Mouse (Mus musculus): Measurements from ENCODE around the gene Ampd1.

Ampd1 gene

DNA sequence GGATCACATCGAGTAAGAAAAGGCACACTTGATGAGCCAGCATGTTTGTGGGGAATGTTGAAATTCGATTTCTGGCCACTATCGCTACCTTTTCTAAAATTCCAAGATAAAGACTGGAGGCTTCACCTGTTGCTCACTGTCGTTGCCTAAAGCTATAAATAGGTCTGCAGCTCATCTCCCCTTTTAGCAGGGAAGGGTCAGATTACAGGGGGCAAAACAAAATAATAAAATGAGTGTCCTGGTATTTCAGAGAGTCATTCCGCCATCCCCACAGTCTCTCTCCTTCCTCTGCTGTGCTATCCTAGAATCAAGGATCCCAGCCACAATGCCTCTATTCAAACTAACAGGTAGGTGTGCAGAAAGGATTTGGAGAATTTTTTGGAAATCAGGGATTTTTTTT, at the start of gene Ampd1:
Ampd1 (plus strand) TSS at position 244 of the 400 bp plus-strand sequence.
- no peak for DNase-seq (ENCODE audit: inconsistent age in 2 of 2, low spot score in 1 of 2)

- DNase-seq (ENCODE audit: inconsistent age in 2 of 2, low spot score in 1 of 2) = no peak
Observed at GRCm38 (mm10) chr3:103026174-103026573, 47.6 kb upstream of the Ampd1 start.

GRCm38 (mm10) chr3:103040285-103040684, 33.5 kb upstream of the Ampd1 start:
- DNase-seq (ENCODE audit: inconsistent age in 2 of 2, low spot score in 1 of 2) = no peak

GRCm38 (mm10) chr3:103040861-103041379, 32.9 kb upstream of the Ampd1 start:
- no peak for DNase-seq (ENCODE audit: inconsistent age in 2 of 2, low spot score in 1 of 2)

- DNase-seq (ENCODE audit: inconsistent age in 2 of 2, low spot score in 1 of 2) = no peak
Observed at GRCm38 (mm10) chr3:103056016-103056595, 17.7 kb upstream of the Ampd1 start.

GRCm38 (mm10) chr3:103057752-103058151, 16.1 kb upstream of the Ampd1 start:
- no peak for DNase-seq (ENCODE audit: inconsistent age in 2 of 2, low spot score in 1 of 2)

DNA sequence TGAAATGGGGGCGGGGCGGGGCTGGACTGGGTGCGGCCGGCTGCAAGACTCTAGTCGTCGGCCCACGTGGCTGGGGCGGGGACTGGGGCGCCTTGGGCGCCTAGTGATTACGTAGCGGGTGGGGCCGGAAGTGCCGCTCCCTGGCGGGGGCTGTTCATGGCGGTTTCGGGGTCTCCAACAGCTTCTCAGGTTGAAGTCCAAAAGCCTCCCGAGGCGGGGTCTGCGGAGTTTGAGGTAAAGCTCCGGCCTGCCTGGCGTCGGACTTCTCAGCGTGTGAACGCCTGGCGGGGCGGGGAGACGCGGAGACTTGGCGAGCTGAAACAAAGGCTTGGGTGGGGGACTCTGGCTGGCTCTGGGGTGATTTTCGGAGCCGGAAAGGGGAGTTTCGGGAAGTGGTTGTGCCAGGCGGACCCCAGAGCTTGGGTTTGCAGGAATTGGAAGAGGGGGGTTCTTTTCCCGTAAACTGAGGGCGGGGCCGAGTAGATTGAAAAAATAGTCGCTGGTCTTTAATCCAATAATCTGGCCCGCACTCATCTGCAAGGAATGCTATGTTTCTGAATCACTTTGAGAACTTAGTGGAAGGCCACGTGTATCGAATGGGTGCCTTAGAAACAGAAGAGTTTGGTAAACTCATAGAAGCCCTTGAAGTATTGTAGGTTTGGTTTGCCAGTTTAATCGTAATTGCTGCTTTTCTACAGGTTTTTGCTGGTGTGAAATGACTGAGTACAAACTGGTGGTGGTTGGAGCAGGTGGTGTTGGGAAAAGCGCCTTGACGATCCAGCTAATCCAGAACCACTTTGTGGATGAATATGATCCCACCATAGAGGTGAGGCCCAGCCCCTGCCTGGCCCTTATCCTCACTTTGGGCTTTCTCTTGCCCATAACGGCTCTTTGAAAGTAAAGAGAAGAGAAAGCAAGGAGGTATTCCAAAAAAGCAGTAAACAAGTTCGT, 15.3 kb upstream of the Ampd1 start, which contains the start of gene Nras:
Nras (plus strand) TSS at position 79 of the 951 bp plus-strand sequence.
- DNase-seq (ENCODE audit: inconsistent age in 2 of 2, low spot score in 1 of 2) = peak; percentile 96 to 98

- no peak for DNase-seq (ENCODE audit: inconsistent age in 2 of 2, low spot score in 1 of 2)
Observed at GRCm38 (mm10) chr3:103066927-103067326, 6.9 kb upstream of the Ampd1 start.

DNA sequence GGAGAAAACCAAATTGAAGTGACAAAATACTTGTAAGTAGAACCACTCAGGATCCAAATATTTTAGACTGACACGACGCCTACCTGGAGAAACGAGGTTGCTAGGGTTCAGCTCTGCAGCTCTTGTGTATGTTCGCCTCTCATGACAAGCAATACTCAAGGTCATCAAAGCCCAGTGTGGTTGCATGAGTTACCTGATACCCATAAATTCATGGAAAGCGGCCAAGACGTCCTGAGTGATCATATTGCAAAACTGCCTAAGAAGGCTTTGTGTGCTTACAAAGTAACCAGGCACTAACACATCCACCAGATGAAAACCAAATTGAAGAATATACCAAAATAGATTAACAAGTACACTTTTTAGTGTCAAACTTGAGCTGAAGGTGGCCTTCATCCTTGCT, 4.8 kb upstream of the Ampd1 start:
- no peak for DNase-seq (ENCODE audit: inconsistent age in 2 of 2, low spot score in 1 of 2)

- DNase-seq (ENCODE audit: inconsistent age in 2 of 2, low spot score in 1 of 2) = no peak
Observed at GRCm38 (mm10) chr3:103075871-103076270, 2.1 kb downstream of the Ampd1 start.

GRCm38 (mm10) chr3:103076476-103076875, 2.7 kb downstream of the Ampd1 start:
- no peak for DNase-seq (ENCODE audit: inconsistent age in 2 of 2, low spot score in 1 of 2)

- DNase-seq (ENCODE audit: inconsistent age in 2 of 2, low spot score in 1 of 2) = no peak
Observed at GRCm38 (mm10) chr3:103079301-103079700, 5.5 kb downstream of the Ampd1 start.

DNA sequence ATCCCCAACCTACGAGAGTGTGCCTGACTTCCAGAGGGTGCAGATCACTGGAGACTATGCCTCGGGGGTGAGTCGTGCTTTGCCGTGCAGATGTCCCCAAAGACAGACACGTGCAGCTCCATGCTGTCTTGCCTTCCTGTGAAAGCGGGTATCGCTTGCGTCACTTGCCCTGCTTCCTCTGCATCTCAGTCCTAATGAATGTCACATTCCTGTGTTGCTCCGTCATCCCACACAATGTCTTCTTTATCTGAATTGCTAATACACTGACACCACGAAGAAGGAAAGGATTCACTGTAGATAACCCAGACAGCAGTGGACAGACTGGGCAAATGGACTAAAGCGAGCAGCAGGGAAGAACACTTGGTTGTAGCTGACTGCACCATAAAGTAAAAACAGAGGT, 7.2 kb downstream of the Ampd1 start:
- DNase-seq (ENCODE audit: inconsistent age in 2 of 2, low spot score in 1 of 2) = no peak

- DNase-seq (ENCODE audit: inconsistent age in 2 of 2, low spot score in 1 of 2) = no peak
Observed at GRCm38 (mm10) chr3:103081861-103082453, 8.1 kb downstream of the Ampd1 start.

- DNase-seq (ENCODE audit: inconsistent age in 2 of 2, low spot score in 1 of 2) = no peak
Observed at GRCm38 (mm10) chr3:103082761-103083160, 8.9 kb downstream of the Ampd1 start.

DNA sequence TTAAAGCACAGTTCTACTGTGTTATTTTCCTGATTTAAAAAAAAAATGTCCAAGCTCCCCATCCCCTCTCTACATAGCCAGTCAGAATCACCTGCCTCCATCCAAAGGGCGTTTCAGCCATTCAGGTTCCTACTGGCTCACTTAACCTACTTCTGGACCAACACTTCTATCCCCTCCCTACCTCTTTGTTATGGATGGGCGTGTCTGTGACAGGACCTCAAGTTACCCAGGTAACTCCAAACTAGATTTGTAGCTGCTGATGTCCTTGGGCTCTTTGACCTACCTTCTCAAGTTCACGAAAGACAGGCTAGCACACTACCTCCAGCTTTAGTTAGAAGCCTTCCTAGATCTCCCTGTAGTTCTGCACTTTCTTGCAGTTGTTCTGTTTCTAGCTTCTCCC, 12.2 kb downstream of the Ampd1 start:
- DNase-seq (ENCODE audit: inconsistent age in 2 of 2, low spot score in 1 of 2) = no peak

DNA sequence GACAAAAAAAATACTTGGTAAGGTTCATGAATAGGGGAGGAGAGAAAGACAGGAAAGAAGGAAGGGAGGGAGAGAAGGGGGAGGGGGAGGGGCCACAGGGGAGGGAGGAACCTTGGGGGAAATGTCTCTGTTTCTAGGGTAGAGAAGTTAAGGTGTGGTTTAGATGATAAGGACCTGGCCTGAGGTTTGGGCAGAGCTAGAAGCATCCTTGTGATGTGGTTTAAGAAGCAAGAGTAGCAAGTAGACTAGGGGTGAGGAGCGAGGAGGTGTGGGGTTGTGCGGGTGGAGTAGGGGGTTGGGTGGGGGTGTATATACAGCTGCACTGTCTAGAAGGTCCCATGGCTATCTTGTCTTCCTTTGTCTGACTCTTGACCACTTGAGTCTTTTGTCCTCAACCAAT, 17.9 kb downstream of the Ampd1 start:
- DNase-seq (ENCODE audit: inconsistent age in 2 of 2, low spot score in 1 of 2) = no peak

DNA sequence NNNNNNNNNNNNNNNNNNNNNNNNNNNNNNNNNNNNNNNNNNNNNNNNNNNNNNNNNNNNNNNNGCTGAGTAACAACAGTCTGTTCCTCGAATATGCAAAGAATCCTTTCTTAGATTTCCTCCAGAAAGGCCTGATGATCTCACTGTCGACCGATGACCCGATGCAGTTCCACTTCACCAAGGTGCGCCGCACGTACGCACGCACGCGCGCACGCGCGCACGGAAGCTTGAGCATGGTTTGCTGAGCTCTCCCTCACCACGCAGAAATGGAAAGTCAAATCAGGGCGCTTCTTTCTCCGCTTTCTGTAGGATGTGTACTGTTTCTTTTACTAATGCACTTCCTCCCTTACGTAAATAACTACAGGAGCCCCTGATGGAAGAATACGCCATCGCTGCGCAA, 24.8 kb downstream of the Ampd1 start:
- DNase-seq (ENCODE audit: inconsistent age in 2 of 2, low spot score in 1 of 2) = no peak

- no peak for DNase-seq (ENCODE audit: inconsistent age in 2 of 2, low spot score in 1 of 2)
Observed at GRCm38 (mm10) chr3:103099667-103100066, 25.9 kb downstream of the Ampd1 start.

- no peak for DNase-seq (ENCODE audit: inconsistent age in 2 of 2, low spot score in 1 of 2)
Observed at GRCm38 (mm10) chr3:103100735-103101134, 26.9 kb downstream of the Ampd1 start.

DNA sequence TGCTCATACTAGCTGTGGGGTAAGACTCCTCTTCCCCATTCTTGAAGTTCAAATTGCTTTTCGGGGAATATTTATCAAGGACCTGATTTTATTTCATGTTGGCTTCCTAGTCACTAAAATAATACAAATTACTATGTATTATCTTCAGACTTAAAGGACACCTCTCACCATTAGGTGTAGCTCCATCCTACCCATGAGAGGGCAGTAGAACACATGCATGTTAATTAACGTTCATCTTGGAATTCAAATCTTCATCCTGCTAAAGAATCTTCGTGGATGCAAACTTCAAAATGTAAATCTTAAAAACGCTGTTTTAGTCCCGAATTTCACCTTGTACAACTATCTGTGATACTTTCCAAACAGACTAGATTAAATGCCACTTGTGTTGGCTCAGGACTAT, 27.4 kb downstream of the Ampd1 start:
- DNase-seq (ENCODE audit: inconsistent age in 2 of 2, low spot score in 1 of 2) = no peak

GRCm38 (mm10) chr3:103101909-103102308, 28.1 kb downstream of the Ampd1 start:
- no peak for DNase-seq (ENCODE audit: inconsistent age in 2 of 2, low spot score in 1 of 2)
